9 mouse cellular contexts compared by ENCODE assay signal in genomic region chr9:22476265-22476664, GRCm38 (mm10). TPM values are rescaled to one million over a fixed set of nuclear protein-coding genes. Genes with fewer than 3 reads are reported as not detected.
A peak's percentile ranks its signal among the peaks of the same experiment; 100 is the strongest.
DNase-seq lines count a peak whose midpoint lies in the region; ATAC-seq and TF ChIP-seq lines count a peak whose summit lies in the region.
"Had no signal": no experiment of that assay in that cellular context is flagged by ENCODE, and none has a peak within 500 bp of the region (broad histone marks: within the 10 kb centered on the region; RNA-seq: fewer than 3 reads in every experiment).

No protein-coding gene starts in this region.

- H3K4me3 ChIP-seq in lung, embryonic 15.5 days, result peak overlapping the region; percentile 57
- H3K4me3 ChIP-seq in heart, embryonic 15.5 days, result peak overlapping the region; percentile 63
- H3K4me3 ChIP-seq in limb, embryonic 13.5 days, result peak overlapping the region; percentile 74

- no peak overlapping the region for H3K27ac ChIP-seq in lung, embryonic 15.5 days
- H3K27ac ChIP-seq in heart, embryonic 15.5 days, result peak overlapping the region; percentile 35; the same call in 1 of the 2 replicates
- no peak overlapping the region for H3K27ac ChIP-seq in limb, embryonic 13.5 days

- H3K9ac ChIP-seq in lung, embryonic 15.5 days, result peak overlapping the region; percentile 56
- peak overlapping the region; percentile 52 for H3K9ac ChIP-seq in heart, embryonic 15.5 days
- peak overlapping the region; percentile 75 for H3K9ac ChIP-seq in limb, embryonic 13.5 days

- WGBS in lung, embryonic 15.5 days, result 4% methylated on average over 10 of the region's 10 CpGs
- WGBS in heart, embryonic 15.5 days, result 5% methylated on average over 10 of the region's 10 CpGs
- 4% methylated on average over 10 of the region's 10 CpGs for WGBS in limb, embryonic 13.5 days

- H3K36me3 ChIP-seq in lung, embryonic 15.5 days, result no peaks in the 10 kb centered on the region
- no peaks in the 10 kb centered on the region for H3K36me3 ChIP-seq in heart, embryonic 15.5 days
- H3K36me3 ChIP-seq in limb, embryonic 13.5 days, result no peaks in the 10 kb centered on the region

- no peaks in the 10 kb centered on the region for H3K27me3 ChIP-seq in lung, embryonic 15.5 days
- no peaks in the 10 kb centered on the region for H3K27me3 ChIP-seq in heart, embryonic 15.5 days
- no peaks in the 10 kb centered on the region for H3K27me3 ChIP-seq in limb, embryonic 13.5 days

- no peak for TF ChIP-seq CTCF in brain, embryonic 14.5 days (IDR thresholded peaks at IDR 0.05; ENCODE audit: borderline replicate concordance, extremely low read depth, insufficient read depth, insufficient read length)

- no peak for TF ChIP-seq POLR2A in brain, embryonic 14.5 days (IDR thresholded peaks at IDR 0.05; ENCODE audit: borderline replicate concordance, extremely low read depth, insufficient read depth, insufficient read length, poor library complexity, severe bottlenecking)

- DNase-seq in lung, postnatal 25 days (ENCODE audit: low spot score), result no peak
- DNase-seq in brain, embryonic 14.5 days (ENCODE audit: low read depth), result peak; percentile 55
- DNase-seq in retina, adult 2 months (ENCODE audit: low read depth, low spot score), result peak; percentile 67
- no peak for DNase-seq in adipocyte (ENCODE audit: low spot score)
- no peak for DNase-seq in adrenal gland, adult 8-10 months

- peak; percentile 1; the same call in 1 of the 2 replicates for ATAC-seq in lung, embryonic 15.5 days (ENCODE audit: borderline replicate concordance, extremely low read depth, low FRiP score, low TSS enrichment)
- no peak for ATAC-seq in heart, embryonic 15.5 days (replicated peaks; ENCODE audit: insufficient number of reproducible peaks, insufficient read depth, low FRiP score, low read depth)
- no peak for ATAC-seq in limb, embryonic 13.5 days (ENCODE audit: low FRiP score, low read depth)

- peak overlapping the region; percentile 79 for H3K4me2 ChIP-seq in lung, embryonic 15.5 days
- peak overlapping the region; percentile 93 for H3K4me2 ChIP-seq in heart, embryonic 15.5 days
- H3K4me2 ChIP-seq in limb, embryonic 13.5 days (replicated peaks), result peak overlapping the region; percentile 92

- H3K9me3 ChIP-seq in lung, embryonic 15.5 days, result no peaks in the 10 kb centered on the region
- H3K9me3 ChIP-seq in heart, embryonic 15.5 days (replicated peaks), result no peaks in the 10 kb centered on the region
- H3K9me3 ChIP-seq in limb, embryonic 13.5 days, result no peaks in the 10 kb centered on the region

- H3K4me1 ChIP-seq in lung, embryonic 15.5 days, result peaks cover 3% of the 10 kb centered on the region
- H3K4me1 ChIP-seq in heart, embryonic 15.5 days (replicated peaks), result peaks cover 3% of the 10 kb centered on the region
- H3K4me1 ChIP-seq in limb, embryonic 13.5 days, result peaks cover 13% of the 10 kb centered on the region

RNA-seq across cellular contexts. Expression of gene Bbs9, which starts 0.8 kb away (rescaled TPM):
- 13.5 and 14.7 TPM in 2 replicates for polyA plus RNA-seq in lung, embryonic 15.5 days (2015; fragmentation: Nextera tagmentation; extraction: Ambion mirVana)
- 21.4 and 21.9 TPM in 2 replicates for polyA plus RNA-seq in brain, embryonic 14.5 days (2012; rRNA removed)
- polyA plus RNA-seq in heart, embryonic 15.5 days (2015; fragmentation: Nextera tagmentation; extraction: Ambion mirVana), result 7.6 and 9.2 TPM in 2 replicates
- polyA plus RNA-seq in limb, embryonic 13.5 days (2015; fragmentation: Nextera tagmentation; extraction: Ambion mirVana), result 13.9 and 15.9 TPM in 2 replicates
- total RNA-seq in adrenal gland, adult 8-10 months (2022), result 10 to 100 TPM; 18.1 to 34.9 (median 27.1) TPM

RNA-seq across cellular contexts. Expression of gene Rp9, which starts 6.7 kb away (rescaled TPM):
- 68.6 and 68.8 TPM in 2 replicates for polyA plus RNA-seq in lung, embryonic 15.5 days (2015; fragmentation: Nextera tagmentation; extraction: Ambion mirVana)
- 63.9 and 75.0 TPM in 2 replicates for polyA plus RNA-seq in brain, embryonic 14.5 days (2012; rRNA removed)
- polyA plus RNA-seq in heart, embryonic 15.5 days (2015; fragmentation: Nextera tagmentation; extraction: Ambion mirVana), result 42.7 and 47.6 TPM in 2 replicates
- 73.8 and 74.1 TPM in 2 replicates for polyA plus RNA-seq in limb, embryonic 13.5 days (2015; fragmentation: Nextera tagmentation; extraction: Ambion mirVana)
- total RNA-seq in adrenal gland, adult 8-10 months (2022), result 10 to 100 TPM; 33.9 to 41.3 (median 35.9) TPM

RNA-seq across cellular contexts. Expression of gene Gm17545, which starts 22.2 kb away (rescaled TPM):
- not detected in 2 replicates for polyA plus RNA-seq in lung, embryonic 15.5 days (2015; fragmentation: Nextera tagmentation; extraction: Ambion mirVana)
- polyA plus RNA-seq in brain, embryonic 14.5 days (2012; rRNA removed), result not detected in 2 replicates
- polyA plus RNA-seq in heart, embryonic 15.5 days (2015; fragmentation: Nextera tagmentation; extraction: Ambion mirVana), result not detected in 2 replicates
- not detected in 2 replicates for polyA plus RNA-seq in limb, embryonic 13.5 days (2015; fragmentation: Nextera tagmentation; extraction: Ambion mirVana)
- total RNA-seq in adrenal gland, adult 8-10 months (2022), result not detected
- total RNA-seq: heart, postnatal 36 days had no signal

Comparison
In these comparisons a context has a peak if more than half of its experiments do, and no peak if none do; other contexts are left out.
1. DNase-seq: peak in brain, embryonic 14.5 days (single experiment) and retina, adult 2 months (single experiment); none in lung, postnatal 25 days (single experiment), adipocyte (single experiment) and adrenal gland, adult 8-10 months (single experiment).
2. Peak in every context shown above with its lines, with median percentiles within 50 percentile points of each other: H3K4me2 ChIP-seq, H3K4me3 ChIP-seq and H3K9ac ChIP-seq.